11 mouse cellular contexts compared by ENCODE assay signal in the genomic region with DNA sequence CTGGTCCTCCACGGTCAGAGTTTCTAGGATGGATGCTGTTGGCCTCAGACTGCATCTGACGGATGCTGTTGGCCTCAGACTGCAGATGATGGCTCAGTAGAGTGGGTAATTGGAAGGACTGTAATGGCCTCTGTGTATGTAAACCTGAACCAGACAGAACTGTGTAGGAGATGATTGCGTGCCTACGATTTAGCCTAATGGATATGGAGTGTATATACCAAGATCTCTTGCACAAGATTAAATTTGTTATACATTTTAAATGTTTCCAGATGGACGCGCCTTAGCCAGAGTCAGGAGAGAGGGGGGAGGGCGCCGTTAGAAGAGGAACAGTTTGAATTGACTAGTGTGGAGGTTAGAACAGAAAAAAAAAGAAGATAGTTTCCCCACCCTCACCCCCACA.
DNase-seq lines count a peak whose midpoint lies in the region; ATAC-seq and TF ChIP-seq lines count a peak whose summit lies in the region.
"Had no signal": no experiment of that assay in that cellular context is flagged by ENCODE, and none has a peak within 500 bp of the region (broad histone marks: within the 10 kb centered on the region; RNA-seq: fewer than 3 reads in every experiment).

No protein-coding gene starts in this region.

- H3K36me3 ChIP-seq in heart, embryonic 11.5 days (ENCODE audit: control insufficient read depth, insufficient read depth, low read length) = no peaks in the 10 kb centered on the region
- H3K36me3 ChIP-seq in midbrain, postnatal 0 days (ENCODE audit: insufficient read depth, low read length) = no peaks in the 10 kb centered on the region
- no peaks in the 10 kb centered on the region for H3K36me3 ChIP-seq in midbrain, embryonic 10.5 days
- no peaks in the 10 kb centered on the region for H3K36me3 ChIP-seq in intestine, embryonic 14.5 days (ENCODE audit: control insufficient read depth, insufficient read depth, low read length)

- WGBS in heart, embryonic 11.5 days (ENCODE audit: insufficient replicate concordance) = 66% methylated on average over 8 of the region's 8 CpGs
- 66% methylated on average over 8 of the region's 8 CpGs for WGBS in midbrain, postnatal 0 days
- 78% methylated on average over 8 of the region's 8 CpGs for WGBS in midbrain, embryonic 10.5 days
- WGBS in intestine, embryonic 14.5 days = 42% methylated on average over 8 of the region's 8 CpGs
- WGBS in cerebellum, adult 2 months = 79% methylated on average over 8 of the region's 8 CpGs

- 0 out of 2 replicates have a peak overlapping the region, but pooled peaks have one; percentile 12 for H3K27ac ChIP-seq in heart, embryonic 11.5 days (ENCODE audit: low read depth, low read length)
- H3K27ac ChIP-seq in midbrain, postnatal 0 days (ENCODE audit: low read depth, low read length) = 0 out of 2 replicates have a peak overlapping the region, but pooled peaks have one; percentile 43
- no peak overlapping the region for H3K27ac ChIP-seq in midbrain, embryonic 10.5 days (replicated peaks)
- H3K27ac ChIP-seq in intestine, embryonic 14.5 days (ENCODE audit: low read depth) = peak overlapping the region; percentile 94
- no peak overlapping the region for H3K27ac ChIP-seq in cerebellum, adult 2 months (ENCODE audit: insufficient read depth, low read length)

- H3K4me1 ChIP-seq in heart, embryonic 11.5 days (ENCODE audit: control insufficient read depth, insufficient read depth, low read length) = peaks cover 6% of the 10 kb centered on the region
- H3K4me1 ChIP-seq in midbrain, postnatal 0 days (ENCODE audit: insufficient read depth, low read length) = no peaks in the 10 kb centered on the region; the same call in 1 of the 2 replicates
- peaks cover 36% of the 10 kb centered on the region for H3K4me1 ChIP-seq in midbrain, embryonic 10.5 days
- H3K4me1 ChIP-seq in intestine, embryonic 14.5 days (replicated peaks; ENCODE audit: control insufficient read depth, insufficient read depth, low read length) = peaks cover 37% of the 10 kb centered on the region
- H3K4me1 ChIP-seq in cerebellum, adult 2 months (ENCODE audit: control insufficient read depth, insufficient read depth, low read length) = peaks cover 4% of the 10 kb centered on the region; the same call in 1 of the 2 replicates

- H3K4me3 ChIP-seq in heart, embryonic 11.5 days (ENCODE audit: low read depth, low read length) = no peak overlapping the region
- H3K4me3 ChIP-seq in midbrain, postnatal 0 days (ENCODE audit: low read depth, low read length) = no peak overlapping the region
- H3K4me3 ChIP-seq in midbrain, embryonic 10.5 days = no peak overlapping the region
- no peak overlapping the region for H3K4me3 ChIP-seq in intestine, embryonic 14.5 days (ENCODE audit: low read depth, low read length)
- no peak overlapping the region for H3K4me3 ChIP-seq in cerebellum, adult 2 months (replicated peaks; ENCODE audit: insufficient read depth, low read depth, low read length)

- no peak for ATAC-seq in heart, embryonic 11.5 days (replicated peaks; ENCODE audit: insufficient number of reproducible peaks, low FRiP score, low TSS enrichment)
- ATAC-seq in midbrain, postnatal 0 days (ENCODE audit: low FRiP score) = no peak
- ATAC-seq in intestine, embryonic 14.5 days (replicated peaks; ENCODE audit: low FRiP score, low TSS enrichment, low read depth) = no peak

- H3K4me2 ChIP-seq in heart, embryonic 11.5 days = no peak overlapping the region; the same call in 1 of the 2 replicates
- no peak overlapping the region for H3K4me2 ChIP-seq in midbrain, postnatal 0 days (ENCODE audit: low read depth, low read length, poor library complexity, severe bottlenecking)
- H3K4me2 ChIP-seq in intestine, embryonic 14.5 days (ENCODE audit: low read length) = peak overlapping the region; percentile 22; the same call in 1 of the 2 replicates
- H3K4me2 ChIP-seq: liver, embryonic 11.5 days had no signal

- no peaks in the 10 kb centered on the region for H3K9me3 ChIP-seq in heart, embryonic 11.5 days (replicated peaks; ENCODE audit: control insufficient read depth, low read length)
- H3K9me3 ChIP-seq in midbrain, postnatal 0 days (ENCODE audit: low read length) = no peaks in the 10 kb centered on the region
- no peaks in the 10 kb centered on the region for H3K9me3 ChIP-seq in midbrain, embryonic 10.5 days (replicated peaks)
- no peaks in the 10 kb centered on the region for H3K9me3 ChIP-seq in intestine, embryonic 14.5 days (ENCODE audit: control insufficient read depth, low read length)

- no peak for TF ChIP-seq CTCF in midbrain, postnatal 0 days (IDR thresholded peaks at IDR 0.05)
- TF ChIP-seq CTCF in cerebellum, adult 2 months (IDR thresholded peaks at IDR 0.05; ENCODE audit: borderline replicate concordance, insufficient read depth, low read depth, low read length) = no peak

- no peak for DNase-seq in heart, postnatal 4 days
- no peak for DNase-seq in midbrain, postnatal 0 days (ENCODE audit: low spot score)
- DNase-seq in midbrain, embryonic 10.5 days (ENCODE audit: low spot score) = no peak
- no peak for DNase-seq in intestine, embryonic 14.5 days (ENCODE audit: low spot score)
- DNase-seq in adrenal gland, adult (ENCODE audit: inconsistent age in 2 of 2, low spot score in 1 of 2) = no peak
- DNase-seq in natural killer cell, adult 2 months (ENCODE audit: low spot score in 2 of 2) = no peak
- no peak for DNase-seq in cerebellum, adult 2 months
- DNase-seq: adrenal gland, adult 2 months; kidney, adult 9 months had no signal

- H3K9ac ChIP-seq in heart, embryonic 11.5 days (ENCODE audit: low read depth, low read length) = no peak overlapping the region
- no peak overlapping the region for H3K9ac ChIP-seq in midbrain, postnatal 0 days (replicated peaks; ENCODE audit: low read length, poor library complexity, severe bottlenecking)
- no peak overlapping the region for H3K9ac ChIP-seq in intestine, embryonic 14.5 days (ENCODE audit: low read length)

- no peak for TF ChIP-seq POLR2A in cerebellum, adult 2 months (IDR thresholded peaks at IDR 0.05; ENCODE audit: borderline replicate concordance, insufficient read depth, low read length)

- no peaks in the 10 kb centered on the region for H3K27me3 ChIP-seq in heart, embryonic 11.5 days (ENCODE audit: control insufficient read depth, insufficient read depth, low read length)
- no peaks in the 10 kb centered on the region for H3K27me3 ChIP-seq in midbrain, postnatal 0 days (ENCODE audit: insufficient read depth, low read length)
- no peaks in the 10 kb centered on the region for H3K27me3 ChIP-seq in midbrain, embryonic 10.5 days (ENCODE audit: low read depth, poor library complexity, severe bottlenecking)
- H3K27me3 ChIP-seq in intestine, embryonic 14.5 days (replicated peaks; ENCODE audit: control insufficient read depth, insufficient read depth, low read length) = no peaks in the 10 kb centered on the region
- no peaks in the 10 kb centered on the region for H3K27me3 ChIP-seq in cerebellum, adult 2 months (ENCODE audit: control insufficient read depth, insufficient read depth, low read length)

Comparison
In these comparisons a context has a peak if more than half of its experiments do, and no peak if none do; other contexts are left out.
1. H3K27ac ChIP-seq: peak in heart, embryonic 11.5 days (single experiment), midbrain, postnatal 0 days (single experiment) and intestine, embryonic 14.5 days (single experiment); none in midbrain, embryonic 10.5 days (single experiment) and cerebellum, adult 2 months (single experiment).